Mouse (Mus musculus) fibroblast of lung, adult 2 months (primary cell): ENCODE results near the gene Ahdc1.
"Not testable (repeated sequence)": the region's sequence is repeated elsewhere in the genome, so short reads cannot be mapped to it uniquely, and the experiment has no call there.

Source experiments
- DNase-seq: peaks from one replicate; pipeline ENCODE4 v3.0.0-alpha.2; 2011; ENCODE audit warnings: low read depth

Gene Ahdc1

DNA sequence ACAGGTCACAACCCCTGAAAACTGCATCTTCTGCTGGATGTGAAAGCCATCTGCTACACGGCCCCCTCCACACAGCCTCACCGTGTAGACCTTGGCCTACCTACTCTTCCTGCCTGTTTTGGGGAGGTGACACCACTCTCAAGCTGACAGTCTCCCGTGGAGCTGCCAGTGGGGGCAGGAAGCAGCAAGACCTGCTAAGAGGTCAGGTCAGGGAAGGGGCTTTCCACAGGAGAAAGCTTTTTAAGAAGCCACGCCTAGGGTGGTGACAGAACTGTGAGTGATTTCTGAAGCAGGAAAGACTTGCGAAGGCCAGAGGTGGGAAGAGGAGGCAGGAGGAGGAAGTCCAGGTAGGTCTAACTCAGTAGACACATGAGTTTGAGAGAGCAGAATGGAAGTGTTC is 67.9 kb downstream of the Ahdc1 start:
- no peak for DNase-seq

DNA sequence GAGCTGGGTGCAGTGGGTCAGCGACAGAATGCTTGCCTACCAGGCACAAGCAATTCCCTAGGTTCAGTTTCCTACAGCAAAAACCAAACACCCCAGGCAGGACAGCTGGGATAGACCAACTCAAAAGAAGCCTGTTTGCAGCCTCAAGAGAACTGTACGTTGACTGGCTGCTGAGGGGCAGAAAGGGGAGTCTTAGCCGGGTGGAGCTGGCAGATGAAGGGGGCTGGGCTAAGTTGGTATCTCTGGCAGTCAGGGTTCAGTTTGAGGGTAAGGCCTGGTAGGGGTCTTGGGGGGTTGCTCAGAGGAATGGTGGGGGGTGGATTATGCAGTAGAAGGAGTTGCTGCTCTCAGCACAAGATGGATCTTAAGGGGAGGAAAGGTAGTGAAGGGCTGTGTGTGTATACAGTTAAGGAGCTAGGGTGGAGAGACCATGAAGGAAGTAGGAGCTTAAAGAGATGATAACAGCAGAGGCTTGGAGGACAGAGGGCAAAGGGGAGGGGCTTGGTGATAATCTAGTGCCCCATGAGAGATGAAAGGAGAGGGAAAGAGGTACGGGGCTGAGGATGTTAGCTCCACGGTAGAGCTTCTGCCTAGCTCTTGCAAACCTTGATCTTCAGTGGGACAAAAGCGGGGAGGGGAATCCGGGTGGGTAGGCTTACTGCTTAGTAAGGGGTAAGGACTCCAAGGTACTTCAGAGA is 68.5 kb downstream of the Ahdc1 start:
- no peak for DNase-seq

GRCm38 (mm10) chr4:133080862-133081261 is 69.8 kb downstream of the Ahdc1 start:
- no peak for DNase-seq

DNA sequence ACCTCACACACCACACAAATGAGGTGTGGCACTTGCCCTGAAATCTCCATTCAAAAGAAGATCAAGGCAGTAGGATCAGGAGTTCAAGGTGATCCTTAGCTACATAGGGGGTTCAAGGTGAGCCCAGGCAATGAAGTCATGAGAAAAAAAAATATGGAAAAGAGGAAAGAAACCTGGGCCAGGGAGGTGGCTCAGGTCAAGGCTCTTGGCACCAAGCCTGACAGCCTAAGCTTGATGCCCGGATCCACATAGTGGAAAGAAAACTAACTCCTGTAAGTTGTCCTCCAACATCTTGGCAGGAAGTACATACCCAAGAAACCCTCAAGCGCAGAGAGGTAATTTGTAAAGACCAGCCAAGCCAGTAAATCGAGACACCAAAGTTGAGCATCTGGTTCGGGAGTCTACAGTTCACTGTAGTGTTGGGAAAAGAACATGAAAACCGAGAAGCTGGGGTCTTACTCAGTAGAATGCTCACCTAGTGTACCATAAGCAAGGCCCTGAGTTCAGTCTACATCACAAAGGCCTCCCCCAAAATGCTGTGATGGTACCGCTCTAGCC is 71.2 kb downstream of the Ahdc1 start:
- DNase-seq = no peak

DNA sequence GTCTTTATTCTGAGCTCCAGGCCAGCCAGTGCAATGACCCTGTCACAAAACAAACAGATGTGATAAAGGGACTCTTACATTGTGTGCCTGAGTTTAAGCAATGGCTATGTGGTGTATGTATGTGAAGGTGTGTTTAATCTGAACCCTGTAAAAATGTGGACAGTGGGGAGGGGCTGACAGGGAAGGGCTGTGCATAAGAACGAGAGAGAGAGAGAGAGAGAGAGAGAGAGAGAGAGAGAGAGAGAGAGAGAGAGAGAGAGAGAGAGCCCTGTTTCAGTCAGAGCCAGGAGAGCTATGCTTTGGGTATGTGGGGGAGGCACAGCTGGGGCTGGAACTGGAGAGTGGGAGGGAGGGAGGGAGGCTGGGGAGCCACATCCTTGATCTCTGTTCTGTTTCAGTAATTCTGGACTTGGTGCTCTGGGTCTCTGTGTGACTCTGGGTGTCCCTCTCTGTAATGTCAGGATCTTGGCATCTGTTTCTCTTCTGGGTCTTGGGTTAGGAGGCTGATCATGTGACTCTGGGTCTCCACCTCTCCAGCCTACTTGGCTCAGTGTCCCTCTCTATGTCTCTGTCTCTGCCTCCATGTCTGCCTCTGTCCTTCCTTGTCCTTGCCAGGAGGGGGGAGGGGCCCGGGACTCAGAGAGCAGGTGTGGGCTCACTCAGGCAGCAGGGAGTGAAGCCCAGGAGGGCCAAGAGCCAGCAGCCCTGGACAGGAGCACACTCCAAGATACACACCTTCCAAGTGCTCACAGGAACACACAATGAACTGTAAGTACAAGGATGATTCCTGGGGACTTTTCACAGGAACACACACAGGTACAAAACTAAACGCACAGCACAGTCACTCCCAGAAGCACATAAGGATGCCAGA is 73.2 kb downstream of the Ahdc1 start:
- no peak for DNase-seq

GRCm38 (mm10) chr4:133085011-133085782 is 74.1 kb downstream of the Ahdc1 start:
- no peak for DNase-seq

- DNase-seq = no peak
Observed at GRCm38 (mm10) chr4:133085783-133086342, 74.8 kb downstream of the Ahdc1 start.

DNA sequence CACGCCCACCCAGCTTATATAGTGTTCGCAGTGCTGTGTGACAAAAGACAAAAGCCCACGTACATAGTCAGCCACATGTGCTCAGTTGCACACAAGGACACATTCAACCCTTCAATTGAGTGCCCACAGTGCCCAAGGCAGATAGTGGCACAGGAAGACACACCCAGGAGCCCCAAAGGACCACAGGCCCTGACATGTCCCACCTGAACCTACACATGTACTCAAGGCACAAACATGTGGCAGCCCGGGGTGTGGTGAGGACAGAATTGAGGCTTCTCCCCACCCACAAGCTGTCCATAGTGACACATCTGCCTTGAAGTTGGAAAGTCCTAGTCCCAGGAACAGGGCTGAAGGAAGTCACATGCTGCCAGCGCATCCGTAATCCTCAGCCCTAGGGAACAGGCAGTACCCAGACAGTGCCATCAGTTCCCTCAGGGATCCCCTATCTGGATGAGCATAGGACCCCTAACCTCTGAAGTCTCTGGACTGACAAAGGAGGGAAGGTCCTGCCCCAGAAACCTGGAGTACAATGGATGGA is 76.2 kb downstream of the Ahdc1 start:
- no peak for DNase-seq

DNA sequence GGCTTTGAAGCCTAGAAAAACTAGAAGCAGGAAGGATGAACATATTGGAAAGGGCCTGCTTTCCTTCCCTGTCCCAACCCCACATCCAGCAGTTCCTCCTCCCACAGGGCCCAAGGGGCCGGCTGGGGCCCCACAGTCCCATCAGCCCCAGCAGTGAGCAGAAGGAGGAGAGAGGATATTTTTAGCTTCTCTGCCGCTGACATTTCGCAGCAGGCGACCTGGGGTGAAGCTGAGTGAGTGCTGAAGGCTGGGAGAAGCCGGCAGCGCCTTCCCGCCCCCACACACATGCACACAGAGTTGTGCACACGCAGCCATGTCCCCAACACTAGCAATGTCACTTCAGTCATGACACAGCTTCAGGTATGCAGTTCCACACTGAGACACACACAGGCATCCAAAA is 76.8 kb downstream of the Ahdc1 start:
- no peak for DNase-seq

DNA sequence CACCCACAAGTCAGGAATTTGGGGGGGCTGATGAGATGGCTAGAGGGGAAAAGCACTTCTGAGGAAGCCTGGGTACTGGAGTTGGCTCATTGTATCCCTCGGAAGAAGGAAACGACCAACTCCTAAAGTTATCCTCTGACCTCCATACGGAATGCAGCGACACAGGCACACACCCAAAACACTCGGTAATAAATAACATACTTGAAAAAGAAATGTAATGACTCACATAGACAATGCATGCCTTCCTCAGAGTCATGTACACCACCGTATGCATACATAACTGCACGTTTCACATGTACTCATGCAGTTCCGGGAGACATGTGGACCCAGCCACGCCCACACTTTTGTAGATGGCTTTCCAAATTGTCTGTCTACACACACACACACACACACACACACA is 78.3 kb downstream of the Ahdc1 start:
- DNase-seq = no peak

GRCm38 (mm10) chr4:133089802-133090201 is 78.7 kb downstream of the Ahdc1 start:
- no peak for DNase-seq

GRCm38 (mm10) chr4:133090276-133090719 is 79.2 kb downstream of the Ahdc1 start:
- no peak for DNase-seq

GRCm38 (mm10) chr4:133090720-133091458 is 79.8 kb downstream of the Ahdc1 start:
- DNase-seq = no peak

GRCm38 (mm10) chr4:133091459-133091785 is 80.4 kb downstream of the Ahdc1 start:
- DNase-seq = no peak

GRCm38 (mm10) chr4:133092453-133092901 is 81.4 kb downstream of the Ahdc1 start:
- DNase-seq = peak; percentile 73

DNA sequence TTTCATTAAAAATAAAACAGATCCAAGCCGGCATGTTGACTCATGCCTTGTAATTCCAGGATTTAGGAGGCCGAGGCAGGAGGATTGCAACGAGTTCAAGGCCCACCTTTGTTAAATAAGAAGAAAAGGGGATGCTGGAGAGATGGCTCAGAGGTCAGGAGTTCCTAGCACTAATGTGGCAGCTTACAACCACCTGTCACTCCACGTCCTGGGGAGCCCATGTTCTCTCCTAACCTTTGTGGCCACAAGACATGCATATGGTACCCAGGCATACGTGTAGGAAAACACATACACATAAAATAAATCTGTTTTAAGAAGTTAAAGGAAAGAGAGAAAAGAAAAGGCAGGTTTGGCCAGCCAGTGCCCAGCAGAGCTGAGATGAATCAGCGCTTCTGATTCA is 82.0 kb downstream of the Ahdc1 start:
- no peak for DNase-seq

- DNase-seq = no peak
Observed at GRCm38 (mm10) chr4:133093481-133094033, 82.5 kb downstream of the Ahdc1 start.

DNA sequence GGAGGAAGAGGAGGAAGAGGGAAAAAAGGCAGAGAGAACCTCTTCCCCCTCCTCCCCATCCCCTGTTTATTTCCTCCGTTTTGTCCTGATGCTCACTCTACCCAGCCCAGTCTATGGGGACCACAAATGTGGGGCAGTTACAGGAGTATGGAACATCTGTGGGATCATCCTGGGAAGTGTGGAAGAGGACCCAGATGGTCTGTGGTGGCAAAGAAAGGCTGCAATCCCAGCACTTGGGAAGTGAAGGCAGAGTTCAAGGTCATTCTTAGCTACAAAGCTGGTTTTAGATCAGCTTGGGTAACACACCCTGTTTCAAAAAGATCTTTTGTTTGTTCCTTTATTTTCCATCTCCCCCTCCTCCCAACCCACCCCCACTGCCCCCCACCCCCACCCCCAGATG is 83.2 kb downstream of the Ahdc1 start:
- DNase-seq = no peak

DNA sequence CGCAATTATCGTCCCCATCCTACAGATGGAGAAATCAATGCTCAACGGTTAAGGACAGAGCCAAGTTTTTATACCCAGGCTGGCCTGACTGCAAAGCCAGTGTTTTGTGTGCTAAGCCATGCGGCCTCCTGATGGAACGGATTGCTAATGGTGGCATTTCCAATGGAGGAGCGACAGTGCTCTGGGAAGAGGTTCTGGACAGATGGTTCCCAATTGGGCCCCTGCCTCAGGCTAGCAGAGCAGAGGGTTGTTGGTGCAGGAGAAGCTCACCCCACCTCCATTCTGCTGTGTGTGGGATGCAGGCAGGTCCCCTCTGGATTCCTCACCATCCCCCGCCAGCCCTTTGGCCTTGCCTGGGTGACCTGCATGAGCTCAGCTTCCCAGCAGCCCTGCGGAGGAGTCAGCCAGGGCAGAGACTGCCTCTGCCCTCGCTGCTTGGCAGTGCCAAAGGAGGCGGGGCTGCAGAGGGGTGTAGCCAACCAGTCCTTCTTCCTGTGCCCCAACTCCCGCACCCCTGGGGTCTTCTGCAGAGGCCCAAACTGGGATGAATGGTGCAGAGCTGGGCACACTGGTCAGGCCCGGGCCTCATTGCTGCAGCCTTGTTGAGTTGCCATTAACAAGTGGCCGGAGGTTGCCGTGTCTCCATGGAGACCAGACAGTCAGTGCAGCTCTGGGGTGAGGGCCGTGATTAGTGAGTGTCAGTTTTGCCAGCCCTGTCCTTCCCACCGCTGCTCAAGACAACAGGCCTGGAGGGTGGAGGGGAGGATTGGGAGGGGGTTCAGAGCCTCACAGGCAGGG is 84.1 kb downstream of the Ahdc1 start:
- no peak for DNase-seq

DNA sequence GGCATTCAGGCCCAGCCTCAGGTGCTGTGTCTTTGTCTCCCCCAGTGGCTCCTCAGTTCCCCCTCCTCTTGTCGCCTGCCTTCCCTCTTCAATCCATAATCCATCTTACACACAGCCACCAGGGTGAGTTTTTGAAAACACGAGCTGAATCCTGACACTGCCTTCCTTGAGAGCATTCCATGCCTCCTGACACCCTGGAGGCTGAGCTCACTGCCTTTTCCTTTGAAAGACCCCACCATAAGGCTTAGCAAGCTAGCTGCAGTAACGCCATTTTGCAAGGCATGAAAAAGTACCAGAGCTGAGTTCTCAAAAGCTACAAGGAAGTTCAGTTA is 84.6 kb downstream of the Ahdc1 start:
- not testable (repeated sequence) for DNase-seq
